Mouse (Mus musculus): ENCODE measurements at regions not wholly inside any gene's neighbourhood (a gene's known extent, or its start where the extent isn't known, plus 50 kb on each side); places are given as distances from the start of the nearest gene placed in this dataset.
A peak's percentile ranks its signal among the peaks of the same experiment; 100 is the strongest.

GRCm38 (mm10) chr6:52481975-52482374, 158.2 kb downstream of the Hibadh start:
- no peak for DNase-seq (ENCODE audit: low read depth)

- DNase-seq (ENCODE audit: low read depth), result no peak
These were observed 154.0 kb downstream of the Hibadh start for GRCm38 (mm10) chr6:52486146-52486545.

DNA sequence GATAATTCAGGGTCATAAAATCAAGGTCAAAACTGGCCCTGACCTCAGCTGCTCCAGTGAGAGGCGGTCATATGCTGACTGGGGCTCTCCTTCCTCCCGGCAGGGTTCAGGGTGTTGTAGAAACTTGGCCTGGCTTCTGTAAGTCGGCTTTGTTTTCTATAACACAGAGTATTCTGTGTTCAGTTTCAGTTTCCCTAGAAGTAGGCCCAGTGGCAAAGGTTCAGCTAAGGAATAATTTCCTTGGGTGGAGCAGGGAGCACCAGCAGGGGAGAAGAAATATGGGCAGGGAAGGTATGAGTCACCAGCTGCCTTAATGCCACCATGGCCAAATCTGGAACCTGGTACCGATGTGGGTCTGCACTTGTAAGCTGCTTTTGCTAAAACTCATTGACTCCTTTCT, 153.5 kb downstream of the Hibadh start:
- peak; percentile 24 for DNase-seq (ENCODE audit: low read depth)

- DNase-seq (ENCODE audit: low read depth), result no peak
These were observed 152.3 kb downstream of the Hibadh start for GRCm38 (mm10) chr6:52487861-52488260.

GRCm38 (mm10) chr6:52490264-52490775, 149.9 kb downstream of the Hibadh start:
- DNase-seq (ENCODE audit: low read depth), result peak; percentile 9

DNA sequence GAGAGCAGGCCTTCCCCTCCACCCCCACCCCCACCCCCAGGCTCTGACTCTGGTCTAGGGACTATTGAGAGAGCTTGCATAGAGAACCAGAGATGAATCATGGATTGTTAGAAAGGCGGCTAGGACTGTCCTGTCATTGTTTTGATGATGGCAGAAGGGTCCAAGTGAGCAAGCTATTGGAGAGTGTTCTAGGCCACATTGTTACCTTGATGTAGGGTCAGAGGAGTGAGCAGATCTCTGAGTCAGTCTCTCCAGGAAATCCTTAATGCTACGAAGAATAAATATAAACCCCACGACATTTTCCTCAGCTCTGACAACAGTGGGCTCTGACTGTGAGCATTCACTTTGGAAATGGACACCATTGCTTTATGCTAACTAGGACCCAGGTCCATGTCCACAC, 144.9 kb downstream of the Hibadh start:
- DNase-seq (ENCODE audit: low read depth), result no peak

DNA sequence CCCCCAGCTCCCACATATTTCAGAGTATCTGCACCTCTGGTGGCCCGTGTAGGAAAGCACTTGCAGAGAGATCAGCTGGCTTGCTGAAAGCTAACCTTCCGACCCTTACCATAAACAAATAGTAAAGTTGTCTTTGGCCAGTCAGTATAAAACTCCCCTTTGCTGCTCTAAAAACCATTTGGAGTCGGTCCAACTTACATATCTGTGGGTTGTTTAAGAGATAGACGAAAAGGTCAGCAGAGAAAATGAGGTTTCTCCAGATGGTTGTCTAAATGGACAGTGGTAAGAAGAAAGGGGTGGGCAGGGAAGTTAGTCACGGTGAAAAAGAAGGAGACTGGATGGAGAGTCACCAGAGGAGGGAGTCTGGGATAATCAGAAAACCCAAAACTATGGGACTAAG, 144.3 kb downstream of the Hibadh start:
- DNase-seq (ENCODE audit: low read depth), result peak; percentile 44

All from NIH3T3 (cell line).